Mouse (Mus musculus) G1E (cell line): Measurements from ENCODE around the gene Rasgrp1.

ENCODE experiments used
- CTCF ChIP-seq: IDR thresholded peaks from 2 replicates; pipeline ENCODE4 v1.5.1; 2012; ENCODE audit warnings: low read depth, low read length, inconsistent platforms, mixed read lengths
- GATA1 ChIP-seq: IDR thresholded peaks from 2 replicates; pipeline ENCODE4 v1.6.1; 2012; ENCODE audit warnings: borderline replicate concordance, low read length, inconsistent platforms, mixed read lengths
- POLR2AphosphoS5 ChIP-seq: IDR thresholded peaks from 2 replicates; pipeline ENCODE4 v1.6.1; 2012; ENCODE audit warnings: low read depth, low read length, inconsistent platforms; ENCODE audit not compliant: insufficient replicate concordance

GRCm38 (mm10) chr2:117342547-117343239 lies at the start of gene Rasgrp1:
- no peak for TF ChIP-seq GATA1
- no peak for TF ChIP-seq CTCF
- no peak for TF ChIP-seq POLR2AphosphoS5
